Mouse (Mus musculus) cortical plate, adult 2 months (tissue): Measurements from ENCODE around the gene Klf16.

Experiments used
- CTCF ChIP-seq: fragments of 200-500 bp; IDR thresholded peaks from 2 replicates; pipeline ENCODE4 v1.5.1; 2011; ENCODE audit warnings: mild to moderate bottlenecking, control low read depth, low read length; ENCODE audit not compliant: insufficient read depth; ENCODE audit errors: extremely low read depth
- POLR2A ChIP-seq: fragments of 200-500 bp; IDR thresholded peaks from 2 replicates; pipeline ENCODE4 v1.6.1; 2011; ENCODE audit warnings: mild to moderate bottlenecking, low read length, control low read depth; ENCODE audit not compliant: insufficient read depth; ENCODE audit errors: extremely low read depth

GRCm38 (mm10) chr10:80625764-80626163, 48.6 kb upstream of the Klf16 start:
- no peak for TF ChIP-seq POLR2A
- no peak for TF ChIP-seq CTCF
